Mouse (Mus musculus): ENCODE results near the gene Arhgef18. TPM values are rescaled to one million over a fixed set of nuclear protein-coding genes. Genes with fewer than 3 reads are reported as not detected.

The Arhgef18 gene
- polyA plus RNA-seq (2012; rRNA removed), result 5.3 and 6.6 TPM in 2 replicates

GRCm38 (mm10) chr8:3392771-3393710 is at the start of gene Arhgef18:
TSS of gene Arhgef18 (plus strand) at chr8:3393006.

DNA sequence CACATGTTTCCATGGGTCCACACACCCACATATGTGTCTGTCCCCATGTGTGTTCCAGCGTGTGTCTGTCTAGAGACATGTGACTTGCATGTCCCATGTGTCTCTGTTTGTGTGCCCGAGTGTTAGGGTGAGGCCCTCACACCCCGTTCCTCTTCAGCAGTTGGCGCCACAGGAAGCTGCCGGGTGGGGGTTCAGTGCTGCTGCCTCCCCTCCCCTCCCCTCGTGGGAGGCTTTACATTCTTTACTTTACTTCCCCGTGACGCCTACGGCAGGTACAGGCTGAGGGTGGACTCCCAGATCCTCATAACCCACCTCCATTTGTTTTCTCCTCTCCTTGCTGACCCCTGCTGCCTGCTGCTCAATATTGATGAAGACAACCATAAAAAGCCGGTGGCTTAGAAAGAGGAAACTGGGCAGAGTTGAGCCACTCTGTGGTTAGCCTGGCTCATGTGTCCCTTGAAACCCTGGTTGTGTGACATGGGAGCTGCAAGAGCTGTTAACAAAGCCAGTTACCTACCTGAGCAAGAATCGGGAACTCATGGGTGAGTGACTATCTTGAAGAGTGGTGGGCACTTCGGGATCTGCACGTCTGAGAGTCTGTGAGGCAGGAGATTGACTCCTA is 39.5 kb upstream of the Arhgef18 start, which contains the start of gene A430078G23Rik:
Gene A430078G23Rik, plus strand, starts transcription at position 227 of the 622 bp plus-strand sequence.

DNA sequence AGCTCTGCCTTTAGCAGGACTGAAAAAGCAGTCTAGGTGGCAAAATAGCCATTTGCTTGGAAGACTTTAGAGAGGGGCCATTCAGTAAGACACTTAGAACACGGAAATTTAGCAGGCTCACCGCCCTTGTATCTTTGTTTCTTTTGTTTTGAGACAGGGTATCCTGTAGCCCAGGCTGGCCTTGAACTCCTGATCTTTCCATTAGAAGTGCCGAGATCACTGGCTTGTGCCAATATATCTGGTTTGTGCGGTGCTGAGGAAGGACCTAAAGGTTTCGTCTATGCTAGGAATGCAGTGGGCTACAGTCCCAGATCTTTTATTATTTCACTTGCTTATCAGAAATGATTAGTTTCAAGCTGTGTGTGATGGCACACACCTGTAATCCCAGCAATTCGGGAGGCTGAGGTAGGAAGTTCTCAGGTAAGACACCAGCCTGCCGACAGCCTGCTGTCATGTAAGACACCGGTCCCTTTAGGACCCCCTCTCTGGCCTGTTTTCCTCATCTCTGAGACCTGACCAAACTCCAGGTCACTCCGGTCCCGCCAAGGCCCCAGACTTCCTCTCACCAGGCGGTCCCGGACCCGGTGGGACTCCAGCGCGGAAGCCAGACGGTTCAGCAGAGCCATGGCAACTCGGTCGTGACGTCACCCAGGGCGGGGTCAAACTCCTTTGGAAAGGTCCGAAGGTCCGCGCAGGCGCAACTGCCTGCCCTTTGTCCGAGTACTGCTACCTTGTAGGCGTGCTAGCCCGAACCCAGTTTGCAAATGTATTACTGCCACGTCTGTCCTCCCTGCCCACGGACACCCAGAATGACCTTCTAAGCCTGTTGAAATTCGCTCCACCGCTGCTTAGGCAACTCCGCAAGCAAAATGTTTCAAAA is 74.4 kb downstream of the Arhgef18 start, which contains the start of gene Pex11g:
Gene Pex11g, minus strand, starts transcription at position 675 of the 880 bp plus-strand sequence.

GRCm38 (mm10) chr8:3470562-3470961 is 77.8 kb downstream of the Arhgef18 start, which contains the start of gene Tex45:
TSS of gene Tex45 (plus strand) at chr8:3470862.

GRCm38 (mm10) chr8:3492901-3493844 is 100.4 kb downstream of the Arhgef18 start, which contains the start of gene Zfp358:
TSS of gene Zfp358 (plus strand) at chr8:3493138.

DNA sequence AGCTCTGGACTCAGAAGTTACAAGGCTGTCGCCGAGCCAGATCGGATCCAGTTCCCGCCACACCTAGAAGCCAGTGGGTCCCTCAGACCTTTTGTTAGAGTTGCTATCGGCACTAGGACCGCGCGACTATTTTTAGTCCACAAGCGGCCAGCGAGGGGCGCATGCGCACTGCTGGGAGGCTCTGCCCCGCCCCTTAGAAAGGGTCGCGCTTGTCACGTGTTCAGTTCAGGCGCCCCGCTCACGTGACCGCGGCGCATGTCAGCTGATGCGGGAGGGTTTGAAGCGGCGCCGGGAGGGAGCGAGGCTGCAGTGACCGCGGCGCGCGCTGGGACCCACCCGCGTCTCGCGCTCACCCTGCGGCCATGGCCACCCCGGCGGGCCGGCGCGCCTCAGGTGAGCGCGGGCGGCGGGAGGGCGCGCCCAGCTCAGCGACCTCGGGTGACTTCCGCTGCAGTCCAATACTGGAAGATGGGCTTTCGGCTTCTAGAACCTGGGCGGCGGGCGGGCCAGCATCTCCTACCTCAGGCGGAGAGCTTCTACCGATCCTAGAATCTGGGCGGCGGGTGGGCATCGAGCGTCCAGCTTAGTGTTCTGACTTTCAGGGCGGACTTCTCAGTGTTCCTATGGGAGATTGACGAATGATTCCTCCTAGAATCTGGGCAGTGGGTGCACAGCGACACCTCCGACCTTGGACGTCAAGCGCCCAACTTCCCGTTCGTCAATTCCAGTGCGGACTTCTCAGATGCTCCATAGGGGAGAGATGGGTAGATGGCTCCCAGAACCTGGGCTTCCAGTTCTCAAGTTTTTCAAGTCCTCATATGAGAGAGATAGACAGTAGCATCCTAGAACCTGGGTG is 107.7 kb downstream of the Arhgef18 start, which contains the start of gene Mcoln1:
Gene Mcoln1, plus strand, starts transcription at position 223 of the 856 bp plus-strand sequence.

Other genes with a start within 250 kb of the Arhgef18 start
- gene Insr, start 113.4 kb upstream of the Arhgef18 start, polyA plus RNA-seq (2012; rRNA removed), result 9.5 and 11.7 TPM in 2 replicates
- gene A430078G23Rik, start 39.6 kb upstream of the Arhgef18 start, polyA plus RNA-seq (2012; rRNA removed), result 0.89 and 1.3 TPM in 2 replicates
- 10.3 and 11.4 TPM in 2 replicates for gene Pex11g, start 74.7 kb downstream of the Arhgef18 start, polyA plus RNA-seq (2012; rRNA removed)
- gene Tex45, start 77.9 kb downstream of the Arhgef18 start, polyA plus RNA-seq (2012; rRNA removed), result not detected in 2 replicates
- 8.1 and 9.2 TPM in 2 replicates for gene Zfp358, start 100.1 kb downstream of the Arhgef18 start, polyA plus RNA-seq (2012; rRNA removed)
- gene Mcoln1, start 107.5 kb downstream of the Arhgef18 start, polyA plus RNA-seq (2012; rRNA removed), result 33.2 and 36.6 TPM in 2 replicates
- 9.6 and 10.9 TPM in 2 replicates for gene Pnpla6, start 122.4 kb downstream of the Arhgef18 start, polyA plus RNA-seq (2012; rRNA removed)
- gene C330021F23Rik, start 175.0 kb downstream of the Arhgef18 start, polyA plus RNA-seq (2012; rRNA removed), result 7.4 and 9.2 TPM in 2 replicates
- gene Camsap3, start 194.3 kb downstream of the Arhgef18 start, polyA plus RNA-seq (2012; rRNA removed), result 7.4 and 9.1 TPM in 2 replicates
- gene Xab2, start 228.3 kb downstream of the Arhgef18 start, polyA plus RNA-seq (2012; rRNA removed), result 20.2 and 22.1 TPM in 2 replicates
- gene Pet100, start 228.5 kb downstream of the Arhgef18 start, polyA plus RNA-seq (2012; rRNA removed), result 23.7 and 25.8 TPM in 2 replicates
- gene Pcp2, start 232.5 kb downstream of the Arhgef18 start, polyA plus RNA-seq (2012; rRNA removed), result not detected in 2 replicates
- 78.9 and 92.8 TPM in 2 replicates for gene Stxbp2, start 237.9 kb downstream of the Arhgef18 start, polyA plus RNA-seq (2012; rRNA removed)

Data from liver, embryonic 18 days (tissue).